Mouse (Mus musculus): ENCODE measurements around the gene Dnase2b. TPM values are rescaled to one million over a fixed set of nuclear protein-coding genes. Genes with fewer than 3 reads are reported as not detected.

Gene Dnase2b
- total and polyA plus RNA-seq, 2 experiments from 2014 or later, result not detected

DNA sequence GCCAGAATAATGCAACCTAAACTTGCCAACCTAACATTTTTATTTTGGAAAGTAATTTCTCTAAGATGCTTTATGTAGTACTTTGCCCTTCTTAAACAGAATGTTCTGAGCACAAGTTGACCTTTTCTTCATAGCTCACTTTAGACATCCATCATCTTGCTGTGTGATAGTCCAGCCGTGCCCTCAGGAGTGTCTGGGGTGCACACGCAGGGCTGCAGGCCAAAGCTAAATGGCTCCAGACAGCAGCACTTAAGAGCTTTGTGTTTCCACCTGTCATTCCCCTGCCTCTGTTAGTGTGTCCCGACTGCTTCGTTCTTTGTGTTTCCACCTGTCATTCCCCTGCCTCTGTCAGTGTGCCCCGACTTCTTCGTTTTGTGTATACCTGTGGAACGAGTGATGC, 48.0 kb downstream of the Dnase2b start:
- TF ChIP-seq CTCF (IDR thresholded peaks at IDR 0.05), result no peak
- WGBS, result 85% methylated on average over 7 of the region's 7 CpGs
- no peak for DNase-seq (ENCODE audit: low spot score)

DNA sequence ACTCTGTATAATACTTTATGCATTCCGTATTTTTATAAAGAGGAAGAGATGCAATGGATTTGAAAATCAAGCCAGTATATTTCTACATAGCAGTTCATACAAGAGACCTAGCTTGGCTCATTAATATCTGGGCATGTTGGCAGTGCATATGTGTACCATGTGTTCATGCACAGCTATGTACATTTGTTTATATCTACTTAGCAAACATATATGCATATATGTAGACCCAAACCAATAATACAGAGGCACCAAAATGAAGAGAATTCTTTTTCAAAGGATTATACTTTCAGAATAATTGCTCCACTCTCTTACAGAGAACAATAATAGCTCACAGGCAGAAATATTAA, 50.4 kb downstream of the Dnase2b start:
- Histone ChIP-seq H3K9ac (replicated peaks; ENCODE audit: low read length, poor library complexity, severe bottlenecking) (no peak overlapping the region), H3K27me3 (ENCODE audit: insufficient read depth, low read length) (no peaks in the 10 kb centered on the region), H3K4me2 (ENCODE audit: low read depth, low read length, poor library complexity, severe bottlenecking) (no peak overlapping the region), H3K9me3 (ENCODE audit: low read length) (no peaks in the 10 kb centered on the region), H3K36me3 (ENCODE audit: insufficient read depth, low read length) (no peaks in the 10 kb centered on the region), H3K27ac (ENCODE audit: low read depth, low read length) (peak overlapping the region; percentile 64), H3K4me3 (ENCODE audit: low read depth, low read length) (no peak overlapping the region), H3K4me1 (ENCODE audit: insufficient read depth, low read length) (no peaks in the 10 kb centered on the region)
- WGBS, result 85% methylated on average over 1 of the region's 1 CpGs
- DNase-seq (ENCODE audit: low spot score) (no peak), ATAC-seq (ENCODE audit: low FRiP score) (no peak; the same call in 1 of the 2 replicates)
- no peak for TF ChIP-seq CTCF (IDR thresholded peaks at IDR 0.05)

More for the DNA sequence above, 48.0 kb downstream of the Dnase2b start:
- H3K4me2 ChIP-seq (ENCODE audit: low read depth, low read length, poor library complexity, severe bottlenecking), result no peak overlapping the region
- H3K27me3 ChIP-seq (ENCODE audit: insufficient read depth, low read length), result no peaks in the 10 kb centered on the region
- H3K36me3 ChIP-seq (ENCODE audit: insufficient read depth, low read length), result no peaks in the 10 kb centered on the region
- no peak overlapping the region for H3K4me3 ChIP-seq (ENCODE audit: low read depth, low read length)
- no peak for ATAC-seq (ENCODE audit: low FRiP score)
- no peak overlapping the region for H3K9ac ChIP-seq (replicated peaks; ENCODE audit: low read length, poor library complexity, severe bottlenecking)
- no peaks in the 10 kb centered on the region for H3K4me1 ChIP-seq (ENCODE audit: insufficient read depth, low read length)
- no peak overlapping the region for H3K27ac ChIP-seq (ENCODE audit: low read depth, low read length)
- no peaks in the 10 kb centered on the region for H3K9me3 ChIP-seq (ENCODE audit: low read length)

DNA sequence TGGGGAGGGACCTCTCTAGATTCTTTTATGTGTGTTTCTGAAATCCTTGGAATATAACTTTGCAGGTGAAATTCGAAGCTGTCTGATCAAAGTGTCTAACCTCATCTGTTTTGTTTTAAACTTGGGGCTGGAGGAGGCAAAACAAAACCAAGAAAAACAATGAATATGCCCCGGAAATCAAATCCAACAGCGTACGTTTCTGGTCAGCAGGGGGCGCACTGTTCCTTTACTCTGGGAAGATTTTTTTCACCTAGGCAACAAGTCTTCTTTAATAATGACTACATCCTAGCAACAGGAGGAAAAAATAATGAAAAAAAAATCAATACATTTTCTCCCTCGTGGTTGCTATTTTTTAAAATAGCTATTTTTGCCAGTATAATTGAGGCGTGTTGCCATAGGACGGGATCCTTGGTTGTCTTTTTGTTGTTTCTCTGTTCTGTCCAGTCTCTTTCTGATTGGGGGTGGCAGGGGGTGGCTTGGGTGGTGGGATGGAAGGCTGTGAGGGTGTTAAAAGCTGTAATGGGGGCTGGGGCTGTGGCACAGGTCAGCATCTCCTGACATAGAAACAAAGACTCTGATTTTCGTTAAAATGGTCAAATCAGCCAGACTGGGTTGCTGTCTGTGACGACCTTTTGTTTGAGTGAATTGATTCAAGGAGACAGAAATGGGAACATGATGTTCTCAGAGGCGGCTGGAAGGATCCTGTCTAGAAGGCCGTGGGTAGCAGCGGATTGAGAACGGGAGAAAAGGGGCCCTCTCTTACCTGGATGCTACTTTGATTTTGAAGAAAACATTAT, 50.9 kb downstream of the Dnase2b start:
- WGBS, result 15% methylated on average over 14 of the region's 14 CpGs
- ATAC-seq (ENCODE audit: low FRiP score) (peak; percentile 64; the same call in 1 of the 2 replicates), DNase-seq (ENCODE audit: low spot score) (peak; percentile 85)
- TF ChIP-seq CTCF (IDR thresholded peaks at IDR 0.05), result peak; percentile 89
- Histone ChIP-seq H3K4me3 (ENCODE audit: low read depth, low read length) (no peak overlapping the region), H3K36me3 (ENCODE audit: insufficient read depth, low read length) (no peaks in the 10 kb centered on the region), H3K27ac (ENCODE audit: low read depth, low read length) (peak overlapping the region; percentile 64), H3K4me2 (ENCODE audit: low read depth, low read length, poor library complexity, severe bottlenecking) (peak overlapping the region; percentile 5; the same call in 1 of the 2 replicates), H3K4me1 (ENCODE audit: insufficient read depth, low read length) (no peaks in the 10 kb centered on the region), H3K27me3 (ENCODE audit: insufficient read depth, low read length) (no peaks in the 10 kb centered on the region), H3K9ac (replicated peaks; ENCODE audit: low read length, poor library complexity, severe bottlenecking) (no peak overlapping the region), H3K9me3 (ENCODE audit: low read length) (no peaks in the 10 kb centered on the region)

DNA sequence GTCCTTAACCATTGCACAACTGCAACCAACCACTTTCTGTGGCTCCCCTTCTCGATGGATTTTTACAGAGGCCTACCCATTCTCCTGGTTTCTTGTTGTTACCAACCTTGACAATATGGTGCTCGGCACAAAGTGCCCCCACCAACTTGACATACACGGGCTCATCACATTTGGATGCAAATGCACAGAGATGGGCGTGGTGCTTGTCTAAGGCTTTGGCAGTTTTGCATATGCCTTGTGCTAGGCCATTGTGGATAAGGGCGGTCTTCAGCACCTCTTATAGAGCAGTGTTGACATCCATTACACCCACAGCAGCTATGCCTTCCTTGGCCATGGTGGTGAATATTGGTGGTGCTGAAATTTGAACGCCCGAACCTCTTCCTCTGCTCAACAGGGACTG, 52.5 kb downstream of the Dnase2b start:
- Histone ChIP-seq H3K27ac (ENCODE audit: low read depth, low read length) (no peak overlapping the region), H3K9ac (replicated peaks; ENCODE audit: low read length, poor library complexity, severe bottlenecking) (no peak overlapping the region), H3K4me2 (ENCODE audit: low read depth, low read length, poor library complexity, severe bottlenecking) (no peak overlapping the region), H3K27me3 (ENCODE audit: insufficient read depth, low read length) (no peaks in the 10 kb centered on the region), H3K4me1 (ENCODE audit: insufficient read depth, low read length) (no peaks in the 10 kb centered on the region), H3K36me3 (ENCODE audit: insufficient read depth, low read length) (no peaks in the 10 kb centered on the region), H3K9me3 (ENCODE audit: low read length) (no peaks in the 10 kb centered on the region), H3K4me3 (ENCODE audit: low read depth, low read length) (no peak overlapping the region)
- DNase-seq (ENCODE audit: low spot score) (no peak), ATAC-seq (ENCODE audit: low FRiP score) (no peak)
- WGBS, result 93% methylated on average over 7 of the region's 7 CpGs
- TF ChIP-seq CTCF (IDR thresholded peaks at IDR 0.05), result no peak

DNA sequence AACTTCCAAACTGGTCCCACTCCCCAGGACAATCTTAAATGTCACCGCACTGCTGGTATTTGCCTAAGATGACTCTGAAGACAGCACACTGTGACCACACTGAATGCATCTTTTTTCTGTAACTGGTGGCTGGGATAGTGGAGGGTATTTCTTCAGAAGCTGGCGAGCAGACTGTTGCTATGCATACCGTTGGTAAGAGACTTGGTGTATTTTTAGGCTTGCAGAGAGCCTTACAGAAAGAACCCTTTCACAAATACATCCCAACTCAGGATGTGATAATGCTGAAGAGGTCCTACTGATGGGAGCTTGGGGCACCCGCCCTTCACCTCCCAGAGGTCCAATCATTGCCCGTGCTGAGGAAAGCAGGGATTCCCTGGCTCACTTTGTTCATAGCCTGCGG, 57.9 kb downstream of the Dnase2b start:
- no peak overlapping the region for H3K4me3 ChIP-seq (ENCODE audit: low read depth, low read length)
- H3K9me3 ChIP-seq (ENCODE audit: low read length), result no peaks in the 10 kb centered on the region
- DNase-seq (ENCODE audit: low spot score) (no peak), ATAC-seq (ENCODE audit: low FRiP score) (no peak)
- no peaks in the 10 kb centered on the region for H3K27me3 ChIP-seq (ENCODE audit: insufficient read depth, low read length)
- no peak for TF ChIP-seq CTCF (IDR thresholded peaks at IDR 0.05)
- H3K27ac ChIP-seq (ENCODE audit: low read depth, low read length), result no peak overlapping the region
- no peak overlapping the region for H3K9ac ChIP-seq (replicated peaks; ENCODE audit: low read length, poor library complexity, severe bottlenecking)
- no peaks in the 10 kb centered on the region for H3K4me1 ChIP-seq (ENCODE audit: insufficient read depth, low read length)
- H3K36me3 ChIP-seq (ENCODE audit: insufficient read depth, low read length), result no peaks in the 10 kb centered on the region
- no peak overlapping the region for H3K4me2 ChIP-seq (ENCODE audit: low read depth, low read length, poor library complexity, severe bottlenecking)
- 81% methylated on average over 6 of the region's 6 CpGs for WGBS

DNA sequence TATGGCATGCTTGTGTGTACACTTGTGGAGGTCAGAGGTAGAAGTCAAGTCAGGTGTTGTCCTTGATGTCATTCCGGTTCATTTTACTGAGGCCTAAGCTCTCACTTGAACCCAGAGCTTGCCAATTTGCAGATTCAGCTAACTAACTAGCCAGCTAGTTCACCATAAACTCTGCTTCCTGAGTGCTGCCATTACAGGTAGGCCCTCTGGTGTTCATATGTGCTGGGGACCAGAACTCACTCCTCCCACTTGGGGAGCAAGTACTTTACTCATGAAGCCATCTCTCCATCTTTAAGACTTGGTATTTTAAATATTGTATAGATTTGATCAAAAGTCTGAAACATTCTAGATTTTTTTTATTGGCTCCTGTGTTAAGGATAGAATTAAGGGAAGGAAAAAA, 58.8 kb downstream of the Dnase2b start:
- no peak overlapping the region for H3K4me3 ChIP-seq (ENCODE audit: low read depth, low read length)
- H3K27me3 ChIP-seq (ENCODE audit: insufficient read depth, low read length), result no peaks in the 10 kb centered on the region
- no peak overlapping the region for H3K9ac ChIP-seq (replicated peaks; ENCODE audit: low read length, poor library complexity, severe bottlenecking)
- H3K27ac ChIP-seq (ENCODE audit: low read depth, low read length), result no peak overlapping the region
- ATAC-seq (ENCODE audit: low FRiP score) (no peak), DNase-seq (ENCODE audit: low spot score) (no peak)
- H3K36me3 ChIP-seq (ENCODE audit: insufficient read depth, low read length), result no peaks in the 10 kb centered on the region
- no peaks in the 10 kb centered on the region for H3K9me3 ChIP-seq (ENCODE audit: low read length)
- H3K4me2 ChIP-seq (ENCODE audit: low read depth, low read length, poor library complexity, severe bottlenecking), result no peak overlapping the region
- 76% methylated on average over 1 of the region's 1 CpGs for WGBS
- no peaks in the 10 kb centered on the region for H3K4me1 ChIP-seq (ENCODE audit: insufficient read depth, low read length)
- TF ChIP-seq CTCF (IDR thresholded peaks at IDR 0.05), result 0 out of 2 replicates have a peak, but pooled peaks have one; percentile 14
